Mouse (Mus musculus) hindbrain, embryonic 11.5 days (tissue): ENCODE results near the gene Sdk2. TPM values are rescaled to one million over a fixed set of nuclear protein-coding genes. Genes with fewer than 3 reads are reported as not detected.

Experiments used
- ATAC-seq: fragments of 200-750 bp; cut with Nextera tagmentation; 2 replicates; pipeline ENCODE4 v1.8.0; 2017; ENCODE audit warnings: mild to moderate bottlenecking, moderate TSS enrichment, moderate library complexity; ENCODE audit not compliant: low FRiP score
- DNase-seq: peaks from one replicate; pipeline ENCODE4 v3.0.0-alpha.2; 2015; ENCODE audit warnings: low spot score
- H3K27ac ChIP-seq: fragments of 300-500 bp; sonication (generic); 2 replicates; pipeline ENCODE4 v1.5.1; 2014; ENCODE audit warnings: mild to moderate bottlenecking, low read depth, low read length
- H3K27me3 ChIP-seq: fragments of 300-500 bp; sonication (generic); 2 replicates; pipeline ENCODE4 v1.6.1; 2014; ENCODE audit warnings: mild to moderate bottlenecking, low read length, moderate library complexity, mixed read lengths; ENCODE audit not compliant: control insufficient read depth, insufficient read depth
- H3K36me3 ChIP-seq: fragments of 300-500 bp; sonication (generic); 2 replicates; pipeline ENCODE4 v1.6.1; 2014; ENCODE audit warnings: mild to moderate bottlenecking, low read length, moderate library complexity, mixed read lengths; ENCODE audit not compliant: control insufficient read depth, insufficient read depth
- H3K4me1 ChIP-seq: fragments of 300-500 bp; sonication (generic); replicated peaks from 2 replicates; pipeline ENCODE4 v1.6.1; 2014; ENCODE audit warnings: low read length, mixed read lengths; ENCODE audit not compliant: control insufficient read depth, insufficient read depth
- H3K4me2 ChIP-seq: fragments of 300-500 bp; sonication (generic); replicated peaks from 2 replicates; pipeline ENCODE4 v1.6.1; 2014; ENCODE audit warnings: mild to moderate bottlenecking, low read depth, low read length
- H3K4me3 ChIP-seq: fragments of 300-500 bp; sonication (generic); 2 replicates; pipeline ENCODE4 v1.5.1; 2014; ENCODE audit warnings: low read depth, low read length
- H3K9ac ChIP-seq: fragments of 300-500 bp; sonication (generic); 2 replicates; pipeline ENCODE4 v1.6.1; 2014; ENCODE audit warnings: low read depth, low read length
- H3K9me3 ChIP-seq: fragments of 300-500 bp; sonication (generic); 2 replicates; pipeline ENCODE4 v1.6.1; 2016; ENCODE audit warnings: low read length; ENCODE audit not compliant: control insufficient read depth
- WGBS: fragments of 180-500 bp; shearing (Covaris S2); extraction: QIAGEN DNeasy Blood & Tissue Kit; methylation state at CpG from one replicate; pipeline ENCODE4 v1.1.7; 2014; 5-methylcytosine and 5-hydroxymethylcytosine counted together
- polyA plus RNA-seq: library from polyadenylated mRNA; unstranded; fragments of >200 nt; fragmentation: Nextera tagmentation; extraction: Ambion mirVana; gene quantifications from 2 replicates; pipeline ENCODE4 v1.2.1, GENCODE M21; 2014

Gene Sdk2
- polyA plus RNA-seq, 1 experiment from 2014 or later = 4.2 TPM

GRCm38 (mm10) chr11:113777878-113778464 lies 288.9 kb downstream of the Sdk2 start:
- Histone ChIP-seq H3K9ac (no peak overlapping the region), H3K9me3 (no peaks in the 10 kb centered on the region), H3K27ac (no peak overlapping the region), H3K27me3 (no peaks in the 10 kb centered on the region), H3K4me1 (peaks cover 16% of the 10 kb centered on the region), H3K36me3 (no peaks in the 10 kb centered on the region), H3K4me3 (no peak overlapping the region), H3K4me2 (no peak overlapping the region)
- DNase-seq (no peak), ATAC-seq (no peak)
- WGBS = 40% methylated on average over 8 of the region's 8 CpGs

- 79% methylated on average over 14 of the region's 14 CpGs for WGBS
- 0 out of 2 replicates have a peak overlapping the region, but pooled peaks have one; percentile 20 for H3K27ac ChIP-seq
- H3K9ac ChIP-seq = 0 out of 2 replicates have a peak overlapping the region, but pooled peaks have one; percentile 19
- H3K9me3 ChIP-seq = no peaks in the 10 kb centered on the region
- peaks cover 16% of the 10 kb centered on the region for H3K4me1 ChIP-seq
- H3K27me3 ChIP-seq = no peaks in the 10 kb centered on the region
- ATAC-seq = no peak
- H3K36me3 ChIP-seq = no peaks in the 10 kb centered on the region
- H3K4me2 ChIP-seq = no peak overlapping the region
- no peak for DNase-seq
- no peak overlapping the region for H3K4me3 ChIP-seq
Measured at GRCm38 (mm10) chr11:113776851-113777511, 289.9 kb downstream of the Sdk2 start.

GRCm38 (mm10) chr11:113774773-113775172 lies 292.1 kb downstream of the Sdk2 start:
- Histone ChIP-seq H3K4me3 (no peak overlapping the region), H3K4me2 (no peak overlapping the region), H3K4me1 (peaks cover 13% of the 10 kb centered on the region), H3K27ac (no peak overlapping the region), H3K9me3 (no peaks in the 10 kb centered on the region), H3K36me3 (no peaks in the 10 kb centered on the region), H3K27me3 (no peaks in the 10 kb centered on the region), H3K9ac (no peak overlapping the region)
- no peak for ATAC-seq
- DNase-seq = no peak
- WGBS = 89% methylated on average over 3 of the region's 3 CpGs

GRCm38 (mm10) chr11:113773191-113773590 lies 293.7 kb downstream of the Sdk2 start:
- no peaks in the 10 kb centered on the region for H3K36me3 ChIP-seq
- DNase-seq = no peak
- no peaks in the 10 kb centered on the region for H3K27me3 ChIP-seq
- no peak overlapping the region for H3K9ac ChIP-seq
- no peak overlapping the region for H3K27ac ChIP-seq
- no peak for ATAC-seq
- no peaks in the 10 kb centered on the region for H3K9me3 ChIP-seq
- peaks cover 2% of the 10 kb centered on the region for H3K4me1 ChIP-seq
- no peak overlapping the region for H3K4me3 ChIP-seq
- no peak overlapping the region for H3K4me2 ChIP-seq
- WGBS = 85% methylated on average over 5 of the region's 5 CpGs

GRCm38 (mm10) chr11:113771187-113771586 lies 295.7 kb downstream of the Sdk2 start:
- Histone ChIP-seq H3K27me3 (no peaks in the 10 kb centered on the region), H3K4me2 (no peak overlapping the region), H3K4me1 (no peaks in the 10 kb centered on the region), H3K4me3 (no peak overlapping the region), H3K9ac (no peak overlapping the region), H3K27ac (no peak overlapping the region), H3K36me3 (no peaks in the 10 kb centered on the region), H3K9me3 (no peaks in the 10 kb centered on the region)
- DNase-seq = no peak
- no peak for ATAC-seq
- 91% methylated on average over 13 of the region's 13 CpGs for WGBS

GRCm38 (mm10) chr11:113768356-113768755 lies 298.5 kb downstream of the Sdk2 start:
- Histone ChIP-seq H3K4me2 (no peak overlapping the region), H3K9ac (no peak overlapping the region), H3K27ac (no peak overlapping the region), H3K4me1 (no peaks in the 10 kb centered on the region), H3K27me3 (no peaks in the 10 kb centered on the region), H3K4me3 (no peak overlapping the region), H3K9me3 (no peaks in the 10 kb centered on the region), H3K36me3 (no peaks in the 10 kb centered on the region)
- ATAC-seq (no peak), DNase-seq (no peak)
- 93% methylated on average over 3 of the region's 3 CpGs for WGBS

- ATAC-seq = no peak
- Histone ChIP-seq H3K9me3 (no peaks in the 10 kb centered on the region), H3K4me2 (no peak overlapping the region), H3K36me3 (no peaks in the 10 kb centered on the region), H3K27ac (no peak overlapping the region), H3K9ac (no peak overlapping the region), H3K4me3 (no peak overlapping the region), H3K27me3 (no peaks in the 10 kb centered on the region), H3K4me1 (no peaks in the 10 kb centered on the region)
- no peak for DNase-seq
- WGBS = 80% methylated on average over 8 of the region's 8 CpGs
Measured at GRCm38 (mm10) chr11:113767285-113767684, 299.6 kb downstream of the Sdk2 start.

- ATAC-seq (no peak), DNase-seq (no peak)
- H3K4me2 ChIP-seq = no peak overlapping the region
- H3K27me3 ChIP-seq = no peaks in the 10 kb centered on the region
- H3K9me3 ChIP-seq = no peaks in the 10 kb centered on the region
- H3K9ac ChIP-seq = no peak overlapping the region
- H3K4me3 ChIP-seq = no peak overlapping the region
- H3K36me3 ChIP-seq = no peaks in the 10 kb centered on the region
- no peaks in the 10 kb centered on the region for H3K4me1 ChIP-seq
- 56% methylated on average over 10 of the region's 10 CpGs for WGBS
- 0 out of 2 replicates have a peak overlapping the region, but pooled peaks have one; percentile 24 for H3K27ac ChIP-seq
Measured at GRCm38 (mm10) chr11:113766284-113766985, 300.4 kb downstream of the Sdk2 start.
